Mouse (Mus musculus) intestine, postnatal 0 days (tissue): Measurements from ENCODE around the gene Arid4a. TPM values are rescaled to one million over a fixed set of nuclear protein-coding genes. Genes with fewer than 3 reads are reported as not detected.

Source experiments
- ATAC-seq: fragments of 200-750 bp; cut with Nextera tagmentation; 2 replicates; pipeline ENCODE4 v1.8.0; 2017; ENCODE audit warnings: mild to moderate bottlenecking, moderate TSS enrichment, moderate library complexity
- H3K27ac ChIP-seq: fragments of 300-500 bp; sonication (generic); 2 replicates; pipeline ENCODE4 v1.5.1; 2014; ENCODE audit warnings: mild to moderate bottlenecking, low read depth, low read length, moderate library complexity
- H3K27me3 ChIP-seq: fragments of 300-500 bp; sonication (generic); replicated peaks from 2 replicates; pipeline ENCODE4 v1.6.1; 2014; ENCODE audit warnings: low read length, mixed read lengths; ENCODE audit not compliant: control insufficient read depth, insufficient read depth
- H3K36me3 ChIP-seq: fragments of 300-500 bp; sonication (generic); 2 replicates; pipeline ENCODE4 v1.6.1; 2014; ENCODE audit warnings: mild to moderate bottlenecking, moderate library complexity; ENCODE audit not compliant: control insufficient read depth, insufficient read depth
- H3K4me1 ChIP-seq: fragments of 300-500 bp; sonication (generic); replicated peaks from 2 replicates; pipeline ENCODE4 v1.6.1; 2014; ENCODE audit warnings: antibody characterized with exemption, low read length, mixed read lengths; ENCODE audit not compliant: control insufficient read depth, insufficient read depth
- H3K4me2 ChIP-seq: fragments of 300-500 bp; sonication (generic); replicated peaks from 2 replicates; pipeline ENCODE4 v1.6.1; 2014; ENCODE audit warnings: low read depth, mild to moderate bottlenecking, moderate library complexity
- H3K4me3 ChIP-seq: fragments of 300-500 bp; sonication (generic); 2 replicates; pipeline ENCODE4 v1.5.1; 2014; ENCODE audit warnings: low read depth, low read length
- H3K9ac ChIP-seq: fragments of 300-500 bp; sonication (generic); 2 replicates; pipeline ENCODE4 v1.6.1; 2014; ENCODE audit warnings: mild to moderate bottlenecking, low read depth, low read length
- H3K9me3 ChIP-seq: fragments of 300-500 bp; sonication (generic); 2 replicates; pipeline ENCODE4 v1.6.1; 2016; ENCODE audit warnings: mixed run types; ENCODE audit not compliant: control insufficient read depth
- CTCF ChIP-seq: sonication (generic); IDR thresholded peaks from 2 replicates; pipeline ENCODE4 v1.5.1; 2016; ENCODE audit warnings: low read depth, mild to moderate bottlenecking, control low read depth, antibody characterized with exemption, moderate library complexity
- whole genome bisulfite sequencing: fragments of 180-500 bp; shearing (Covaris S2); extraction: QIAGEN DNeasy Blood & Tissue Kit; methylation state at CpG from one replicate; pipeline ENCODE4 v1.1.7; 2014; 5-methylcytosine and 5-hydroxymethylcytosine counted together
- polyA plus RNA-seq: library from polyadenylated mRNA; unstranded; fragments of >200 nt; fragmentation: Nextera tagmentation; extraction: Ambion mirVana; gene quantifications from 2 replicates; pipeline ENCODE4 v1.2.1, GENCODE M21; 2015

Arid4a gene
- polyA plus RNA-seq, 1 experiment from 2014 or later = 23.2 TPM

GRCm38 (mm10) chr12:71047473-71048078 is 31.8 kb downstream of the Arid4a start:
- WGBS = 59% methylated on average over 8 of the region's 8 CpGs
- Histone ChIP-seq H3K4me3 (0 out of 2 replicates have a peak overlapping the region, but pooled peaks have one; percentile 1), H3K4me1 (no peaks in the 10 kb centered on the region)

GRCm38 (mm10) chr12:71048117-71048516 is 32.3 kb downstream of the Arid4a start:
- Histone ChIP-seq H3K4me2 (peak overlapping the region; percentile 40; the same call in 1 of the 2 replicates), H3K4me3 (0 out of 2 replicates have a peak overlapping the region, but pooled peaks have one; percentile 1), H3K9ac (no peak overlapping the region), H3K27me3 (no peaks in the 10 kb centered on the region), H3K9me3 (no peaks in the 10 kb centered on the region), H3K4me1 (no peaks in the 10 kb centered on the region), H3K27ac (no peak overlapping the region), H3K36me3 (peaks cover 30% of the 10 kb centered on the region)
- 36% methylated on average over 7 of the region's 7 CpGs for WGBS
- no peak for TF ChIP-seq CTCF
- no peak for ATAC-seq

More at GRCm38 (mm10) chr12:71047473-71048078, 31.8 kb downstream of the Arid4a start:
- no peak for ATAC-seq
- Histone ChIP-seq H3K27ac (no peak overlapping the region), H3K4me2 (peak overlapping the region; percentile 40; the same call in 1 of the 2 replicates), H3K9ac (no peak overlapping the region), H3K9me3 (no peaks in the 10 kb centered on the region), H3K36me3 (peaks cover 30% of the 10 kb centered on the region), H3K27me3 (no peaks in the 10 kb centered on the region)
- no peak for TF ChIP-seq CTCF

GRCm38 (mm10) chr12:71048561-71048960 is 32.8 kb downstream of the Arid4a start:
- Histone ChIP-seq H3K4me1 (no peaks in the 10 kb centered on the region), H3K36me3 (peaks cover 30% of the 10 kb centered on the region), H3K4me2 (no peak overlapping the region), H3K4me3 (no peak overlapping the region), H3K27me3 (no peaks in the 10 kb centered on the region), H3K27ac (no peak overlapping the region), H3K9me3 (no peaks in the 10 kb centered on the region), H3K9ac (no peak overlapping the region)
- 60% methylated on average over 1 of the region's 1 CpGs for WGBS
- TF ChIP-seq CTCF = no peak
- no peak for ATAC-seq

GRCm38 (mm10) chr12:71049596-71050265 is 33.9 kb downstream of the Arid4a start:
- no peak overlapping the region for H3K9ac ChIP-seq
- H3K9me3 ChIP-seq = no peaks in the 10 kb centered on the region
- no peaks in the 10 kb centered on the region for H3K4me1 ChIP-seq
- H3K27me3 ChIP-seq = no peaks in the 10 kb centered on the region
- TF ChIP-seq CTCF = no peak
- no peak overlapping the region for H3K27ac ChIP-seq
- ATAC-seq = no peak
- peaks cover 30% of the 10 kb centered on the region for H3K36me3 ChIP-seq
- WGBS = 87% methylated on average over 10 of the region's 10 CpGs
- H3K4me3 ChIP-seq = no peak overlapping the region
- H3K4me2 ChIP-seq = no peak overlapping the region

- peak; percentile 69 for TF ChIP-seq CTCF
- Histone ChIP-seq H3K27me3 (no peaks in the 10 kb centered on the region), H3K36me3 (peaks cover 26% of the 10 kb centered on the region), H3K9me3 (no peaks in the 10 kb centered on the region), H3K4me3 (no peak overlapping the region), H3K4me1 (no peaks in the 10 kb centered on the region), H3K27ac (no peak overlapping the region), H3K9ac (no peak overlapping the region), H3K4me2 (no peak overlapping the region)
- ATAC-seq = no peak
- 60% methylated on average over 3 of the region's 3 CpGs for whole genome bisulfite sequencing
Observed at GRCm38 (mm10) chr12:71051079-71051478, 35.3 kb downstream of the Arid4a start.

- no peaks in the 10 kb centered on the region for H3K9me3 ChIP-seq
- H3K4me2 ChIP-seq = no peak overlapping the region
- no peaks in the 10 kb centered on the region for H3K27me3 ChIP-seq
- no peak for ATAC-seq
- no peak for TF ChIP-seq CTCF
- no peak overlapping the region for H3K27ac ChIP-seq
- WGBS = 75% methylated on average over 7 of the region's 7 CpGs
- no peak overlapping the region for H3K9ac ChIP-seq
- no peaks in the 10 kb centered on the region for H3K4me1 ChIP-seq
- H3K4me3 ChIP-seq = no peak overlapping the region
- peaks cover 23% of the 10 kb centered on the region for H3K36me3 ChIP-seq
Observed at GRCm38 (mm10) chr12:71052341-71052995, 36.7 kb downstream of the Arid4a start.
